Mouse (Mus musculus): Measurements from ENCODE around the gene Gm20538. TPM values are rescaled to one million over a fixed set of nuclear protein-coding genes. Genes with fewer than 3 reads are reported as not detected.

Gene Gm20538
- total RNA-seq, 2 experiments from 2014 or later = not detected

DNA sequence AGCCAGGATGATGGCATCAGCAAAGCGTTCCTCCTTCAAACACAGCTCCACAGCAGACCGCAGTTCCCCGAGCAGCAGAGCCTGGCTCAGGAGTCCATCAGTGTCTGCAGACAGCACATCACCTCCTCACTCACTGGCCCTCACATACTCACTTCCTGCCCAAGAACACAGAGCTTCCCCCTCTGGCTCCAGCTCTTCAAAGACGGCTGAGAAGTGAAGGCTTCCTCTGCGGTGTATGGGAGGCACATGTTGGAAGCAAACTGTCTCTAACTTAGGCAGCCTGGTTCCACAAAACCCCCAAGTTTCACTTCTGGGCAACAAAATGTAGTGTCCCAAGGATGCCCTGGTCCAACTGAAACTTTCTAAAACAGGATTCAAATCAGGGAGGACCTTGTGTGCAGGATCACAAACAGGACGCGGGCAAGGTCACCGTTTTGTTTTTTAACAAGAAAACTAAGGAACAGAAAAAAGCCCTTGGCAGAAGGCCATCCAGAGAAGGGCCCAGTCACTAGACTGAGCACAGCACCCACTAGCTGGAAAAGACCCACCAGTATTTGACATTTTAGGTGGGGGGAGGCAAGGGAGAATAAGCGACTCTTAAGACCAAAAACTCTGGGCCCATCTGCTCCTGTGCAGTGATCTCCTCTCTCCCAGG, 27.0 kb downstream of the Gm20538 start:
- intact Hi-C loops (cut with DNase I) = no loop called here
- no peak for DNase-seq (ENCODE audit: extremely low spot score in 1 of 2, low spot score in 2 of 2)
- TF ChIP-seq CTCF (IDR thresholded peaks at IDR 0.05) = no peak
- Histone ChIP-seq H3K4me3 (no peak overlapping the region), H3K27ac (no peak overlapping the region)

GRCm38 (mm10) chr19:44519152-44519551, 33.5 kb downstream of the Gm20538 start:
- intact Hi-C loops (cut with DNase I) = no loop called here

DNA sequence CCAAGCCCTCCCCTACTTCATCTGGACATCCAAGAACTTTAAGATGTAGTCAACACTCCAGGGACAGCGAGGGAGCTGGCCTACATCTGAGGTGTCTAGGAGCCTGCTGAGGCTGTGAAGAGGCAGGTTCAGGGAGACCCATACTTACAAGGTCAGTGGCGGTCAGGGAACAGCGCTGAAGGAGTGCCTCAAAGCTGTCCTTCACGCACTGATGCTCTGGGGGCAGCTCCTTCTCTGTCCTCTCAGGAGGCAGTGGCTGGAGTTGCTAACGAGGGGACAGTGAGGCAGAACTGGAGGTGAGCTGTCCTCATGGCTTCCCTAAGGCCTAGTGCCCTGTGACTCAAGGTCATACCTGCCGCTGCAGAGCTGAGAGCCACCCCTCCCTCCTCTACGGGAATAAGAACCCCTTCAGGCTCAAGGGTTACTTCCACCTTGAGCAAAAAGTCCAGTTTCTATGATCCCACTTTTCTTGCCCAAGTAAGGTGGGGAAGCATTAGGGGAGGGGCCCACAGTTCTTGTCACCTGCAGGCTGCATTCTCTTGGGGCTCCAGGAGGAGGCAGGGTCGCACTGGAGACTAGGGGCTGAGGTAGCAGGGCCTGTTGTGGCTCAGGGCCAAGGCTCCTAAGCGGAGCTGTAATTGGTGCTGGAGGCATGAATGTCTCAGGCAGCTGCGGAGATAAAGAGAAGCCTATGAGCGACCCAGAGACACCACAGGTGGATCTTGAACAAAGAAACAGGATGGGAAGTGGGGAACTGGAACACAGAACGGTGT, 34.4 kb downstream of the Gm20538 start:
- DNase-seq (ENCODE audit: extremely low spot score in 1 of 2, low spot score in 2 of 2) = no peak
- intact Hi-C loops (cut with DNase I) = no loop called here

More at GRCm38 (mm10) chr19:44519152-44519551, 33.5 kb downstream of the Gm20538 start:
- Histone ChIP-seq H3K27ac (no peak overlapping the region), H3K4me3 (no peak overlapping the region)
- peak; percentile 20; the same call in 1 of the 2 replicates for TF ChIP-seq CTCF (IDR thresholded peaks at IDR 0.05)
- DNase-seq (ENCODE audit: extremely low spot score in 1 of 2, low spot score in 2 of 2) = no peak

GRCm38 (mm10) chr19:44515769-44516168, 36.9 kb downstream of the Gm20538 start:
- H3K4me3 ChIP-seq = no peak overlapping the region
- no peak for TF ChIP-seq CTCF (IDR thresholded peaks at IDR 0.05)
- no peak overlapping the region for H3K27ac ChIP-seq
- DNase-seq (ENCODE audit: extremely low spot score in 1 of 2, low spot score in 2 of 2) = no peak
- intact Hi-C loops (cut with DNase I) = no loop called here

More for the DNA sequence above, 34.4 kb downstream of the Gm20538 start:
- Histone ChIP-seq H3K27ac (no peak overlapping the region), H3K4me3 (no peak overlapping the region)
- TF ChIP-seq CTCF (IDR thresholded peaks at IDR 0.05) = no peak; the same call in 1 of the 2 replicates

GRCm38 (mm10) chr19:44514521-44515451, 37.8 kb downstream of the Gm20538 start:
- no peak overlapping the region for H3K4me3 ChIP-seq
- TF ChIP-seq CTCF (IDR thresholded peaks at IDR 0.05) = no peak
- DNase-seq (ENCODE audit: extremely low spot score in 1 of 2, low spot score in 2 of 2) = no peak
- intact Hi-C loops (cut with DNase I) = no loop called here
- H3K27ac ChIP-seq = no peak overlapping the region

DNA sequence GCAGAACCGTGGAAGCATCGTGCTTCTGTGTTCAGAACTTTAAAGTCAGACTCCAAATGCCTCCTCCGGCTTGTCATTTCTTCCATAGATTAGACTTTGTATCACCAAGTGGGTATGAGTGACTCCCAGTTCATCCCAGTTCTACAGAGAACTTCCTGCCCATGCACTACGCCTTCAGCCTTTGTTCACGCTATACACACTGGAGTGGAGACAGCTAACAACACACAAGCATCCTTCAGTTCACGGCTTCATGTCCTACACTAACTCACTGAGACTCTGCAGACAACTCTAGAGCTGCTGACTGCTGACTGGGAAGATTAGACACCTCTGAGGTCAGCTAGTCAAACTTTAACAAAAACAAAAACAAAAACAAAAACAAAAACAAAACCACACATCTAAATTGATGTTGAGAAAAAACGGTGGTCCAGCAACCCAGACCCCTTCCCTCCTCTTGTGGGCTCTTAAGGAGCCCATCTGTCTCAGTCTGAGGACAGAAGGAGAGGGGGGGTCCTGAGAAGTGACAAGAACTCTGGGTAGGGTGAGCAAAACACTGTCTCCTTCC, 38.6 kb downstream of the Gm20538 start:
- intact Hi-C loops (cut with DNase I) = no loop called here
- DNase-seq (ENCODE audit: extremely low spot score in 1 of 2, low spot score in 2 of 2) = no peak
- Histone ChIP-seq H3K4me3 (no peak overlapping the region), H3K27ac (no peak overlapping the region)
- no peak for TF ChIP-seq CTCF (IDR thresholded peaks at IDR 0.05)

DNA sequence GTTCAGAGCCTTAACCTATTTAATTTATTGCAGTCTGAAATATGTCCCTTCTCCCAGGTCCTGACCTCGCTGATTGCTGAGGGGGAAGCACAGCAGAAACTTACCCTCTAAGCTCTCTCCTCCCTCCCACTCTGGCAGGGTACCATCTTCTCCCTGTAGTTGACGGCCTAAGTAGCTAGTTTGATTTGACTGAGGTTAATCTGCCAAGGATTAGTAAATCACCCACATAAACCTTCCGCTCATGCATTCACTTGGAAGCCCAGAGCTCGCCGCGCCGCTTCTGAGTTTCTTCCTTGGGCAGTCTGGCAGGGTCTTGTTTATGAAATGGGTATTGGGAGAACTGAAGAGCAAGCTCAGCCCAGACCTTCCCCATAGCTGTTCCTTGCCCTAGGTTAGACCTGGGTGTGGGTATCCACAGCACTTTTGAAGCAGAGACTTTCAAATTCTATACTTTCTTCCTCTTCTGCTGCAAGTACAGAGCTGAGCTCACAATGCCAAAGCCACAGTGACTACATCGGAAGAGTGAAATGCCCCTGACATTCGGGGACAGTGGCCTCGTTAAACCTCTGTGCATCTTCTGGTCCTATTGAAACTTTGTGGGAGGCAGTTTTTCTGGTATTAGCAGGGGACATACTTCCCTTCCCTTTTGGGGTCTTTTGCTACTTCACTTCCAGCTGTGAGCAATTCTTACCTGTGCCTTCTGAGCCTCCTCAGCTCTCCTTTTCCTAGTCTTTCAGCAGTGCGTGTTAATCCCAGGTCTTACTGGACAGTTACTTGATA, 39.4 kb downstream of the Gm20538 start:
- DNase-seq (ENCODE audit: extremely low spot score in 1 of 2, low spot score in 2 of 2) = no peak
- intact Hi-C loops (cut with DNase I) = no loop called here
- Histone ChIP-seq H3K4me3 (no peak overlapping the region), H3K27ac (no peak overlapping the region)
- no peak for TF ChIP-seq CTCF (IDR thresholded peaks at IDR 0.05)

- TF ChIP-seq CTCF (IDR thresholded peaks at IDR 0.05) = no peak
- intact Hi-C loops (cut with DNase I) = no loop called here
- Histone ChIP-seq H3K27ac (no peak overlapping the region), H3K4me3 (no peak overlapping the region)
- no peak for DNase-seq (ENCODE audit: extremely low spot score in 1 of 2, low spot score in 2 of 2)
These were observed 40.0 kb downstream of the Gm20538 start for GRCm38 (mm10) chr19:44512601-44513000.

DNA sequence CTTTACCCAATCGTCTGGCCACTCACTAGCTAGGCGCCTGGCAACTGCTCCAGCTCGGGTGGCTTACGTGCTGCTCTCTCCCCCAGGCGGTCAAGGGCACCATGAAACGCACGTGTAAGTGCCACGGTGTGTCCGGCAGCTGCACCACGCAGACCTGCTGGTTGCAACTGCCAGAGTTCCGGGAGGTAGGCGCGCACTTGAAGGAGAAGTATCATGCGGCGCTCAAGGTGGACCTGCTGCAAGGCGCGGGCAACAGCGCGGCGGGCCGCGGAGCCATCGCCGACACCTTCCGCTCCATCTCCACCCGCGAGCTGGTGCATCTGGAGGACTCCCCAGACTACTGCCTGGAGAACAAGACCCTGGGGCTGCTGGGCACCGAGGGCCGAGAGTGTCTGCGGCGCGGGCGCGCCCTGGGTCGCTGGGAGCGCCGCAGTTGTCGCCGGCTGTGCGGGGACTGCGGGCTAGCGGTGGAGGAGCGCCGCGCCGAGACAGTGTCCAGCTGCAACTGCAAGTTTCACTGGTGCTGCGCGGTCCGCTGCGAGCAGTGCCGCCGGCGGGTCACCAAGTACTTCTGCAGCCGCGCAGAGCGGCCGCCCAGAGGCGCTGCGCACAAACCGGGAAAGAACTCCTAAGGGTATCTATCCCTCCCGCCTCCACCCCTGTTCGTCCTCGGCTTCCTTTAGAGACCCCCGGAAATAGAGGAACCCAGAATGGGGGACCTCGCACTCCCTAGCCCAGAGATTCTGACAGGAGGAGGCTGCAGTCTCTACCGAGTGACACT, 41.0 kb downstream of the Gm20538 start:
- intact Hi-C loops (cut with DNase I) = no loop called here
- H3K27ac ChIP-seq = no peak overlapping the region
- DNase-seq (ENCODE audit: extremely low spot score in 1 of 2, low spot score in 2 of 2) = peak in 1 of 2 experiments; percentile 17
- TF ChIP-seq CTCF (IDR thresholded peaks at IDR 0.05) = no peak; the same call in 1 of the 2 replicates
- H3K4me3 ChIP-seq = peak overlapping the region; percentile 38

GRCm38 (mm10) chr19:44510534-44511175, 42.0 kb downstream of the Gm20538 start:
- intact Hi-C loops (cut with DNase I) = no loop called here
- TF ChIP-seq CTCF (IDR thresholded peaks at IDR 0.05) = no peak
- Histone ChIP-seq H3K27ac (no peak overlapping the region), H3K4me3 (no peak overlapping the region)
- no peak for DNase-seq (ENCODE audit: extremely low spot score in 1 of 2, low spot score in 2 of 2)
